Mouse (Mus musculus) lung, adult 18-20 months (tissue): ENCODE measurements at regions not wholly inside any gene's neighbourhood (a gene's known extent, or its start where the extent isn't known, plus 50 kb on each side); places are given as distances from the start of the nearest gene placed in this dataset.

Experiments used
- DNase-seq, 2 experiments: peaks; one replicate each; pipeline ENCODE4 v3.0.0; 2022; ENCODE audit warnings: mixed read lengths in 2 of 2

GRCm38 (mm10) chr1:194878440-194878839, 60.2 kb upstream of the Cd34 start:
- peak; percentile 65 to 73 for DNase-seq

GRCm38 (mm10) chr1:194879324-194880233, 59.0 kb upstream of the Cd34 start:
- peak; percentile 94 to 95 for DNase-seq

- no peak for DNase-seq
Measured at GRCm38 (mm10) chr1:194881556-194882223, 56.9 kb upstream of the Cd34 start.

- peak in 1 of 2 experiments; percentile 4 for DNase-seq
Measured at GRCm38 (mm10) chr1:194885071-194885686, 53.4 kb upstream of the Cd34 start.

- DNase-seq, result peak; percentile 63 to 69
Measured at GRCm38 (mm10) chr1:194885687-194886077, 52.9 kb upstream of the Cd34 start.
